Comparison of ENCODE assay signal across 23 mouse cellular contexts in the genomic region with DNA sequence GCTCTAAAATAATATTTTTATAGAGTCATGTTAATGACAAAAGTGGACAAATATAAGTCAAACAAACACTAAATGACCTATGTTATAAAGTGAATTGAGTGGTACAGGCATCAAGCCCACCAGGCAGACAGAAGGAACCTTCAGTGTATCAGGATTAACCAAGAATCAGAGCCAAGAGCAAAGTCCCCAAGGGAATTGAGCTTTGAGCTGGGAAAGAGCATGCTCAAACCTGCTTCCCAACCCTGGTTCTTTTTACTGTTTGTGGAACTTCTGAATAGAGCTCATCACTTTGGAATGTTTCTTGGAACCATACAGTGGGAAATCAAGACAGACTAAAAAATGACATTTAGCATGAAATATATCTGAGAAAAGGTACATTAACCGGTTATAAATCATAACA. TPM values are rescaled to one million over a fixed set of nuclear protein-coding genes. Genes with fewer than 3 reads are reported as not detected.
DNase-seq lines count a peak whose midpoint lies in the region; ATAC-seq and TF ChIP-seq lines count a peak whose summit lies in the region.
"Had no signal": no experiment of that assay in that cellular context is flagged by ENCODE, and none has a peak within 500 bp of the region (broad histone marks: within the 10 kb centered on the region; RNA-seq: fewer than 3 reads in every experiment).

No protein-coding gene starts in this region.

- no peaks in the 10 kb centered on the region for H3K4me1 ChIP-seq in hindbrain, postnatal 0 days (ENCODE audit: insufficient read depth, low read length)
- H3K4me1 ChIP-seq in hindbrain, embryonic 11.5 days (replicated peaks; ENCODE audit: control insufficient read depth, insufficient read depth, low read length), result no peaks in the 10 kb centered on the region
- H3K4me1 ChIP-seq: embryonic facial prominence, embryonic 15.5 days; hindbrain, embryonic 13.5 days; midbrain, embryonic 12.5 days had no signal

- no peak overlapping the region for H3K4me2 ChIP-seq in hindbrain, postnatal 0 days (ENCODE audit: low read depth, low read length)
- no peak overlapping the region for H3K4me2 ChIP-seq in hindbrain, embryonic 11.5 days (replicated peaks; ENCODE audit: low read depth, low read length)
- H3K4me2 ChIP-seq: embryonic facial prominence, embryonic 15.5 days; hindbrain, embryonic 13.5 days; limb, embryonic 12.5 days; lung, embryonic 14.5 days; midbrain, embryonic 12.5 days had no signal

- no peaks in the 10 kb centered on the region for H3K9me3 ChIP-seq in hindbrain, postnatal 0 days (ENCODE audit: low read length)
- no peaks in the 10 kb centered on the region for H3K9me3 ChIP-seq in hindbrain, embryonic 11.5 days (ENCODE audit: control insufficient read depth, low read length)
- H3K9me3 ChIP-seq: embryonic facial prominence, embryonic 15.5 days; hindbrain, embryonic 13.5 days; limb, embryonic 12.5 days; midbrain, embryonic 12.5 days had no signal

- no peaks in the 10 kb centered on the region for H3K36me3 ChIP-seq in hindbrain, postnatal 0 days (ENCODE audit: insufficient read depth, low read length)
- no peaks in the 10 kb centered on the region for H3K36me3 ChIP-seq in hindbrain, embryonic 11.5 days (ENCODE audit: control insufficient read depth, insufficient read depth, low read length)
- H3K36me3 ChIP-seq: embryonic facial prominence, embryonic 15.5 days; hindbrain, embryonic 13.5 days; limb, embryonic 12.5 days; midbrain, embryonic 12.5 days had no signal

- DNase-seq in adrenal gland, postnatal 10 days, result peak; percentile 19
- no peak for DNase-seq in adrenal gland, adult 8-10 months
- peak; percentile 25 for DNase-seq in gastrocnemius, adult 2 months
- no peak for DNase-seq in gastrocnemius, postnatal 10 days
- peak; percentile 31 for DNase-seq in hindbrain, postnatal 0 days (ENCODE audit: low spot score)
- DNase-seq in hindbrain, embryonic 11.5 days (ENCODE audit: low spot score), result no peak
- DNase-seq in Muller cell, postnatal 12 days (ENCODE audit: inconsistent ontology term), result peak; percentile 27
- DNase-seq in spleen, adult 18-20 months, result no peak
- DNase-seq: cerebellum, adult 11 months; cerebellum, postnatal 36 days; embryo, embryonic 11 days; kidney, adult 18-20 months; kidney, postnatal 10 days; lung, embryonic 14.5 days; right cerebral cortex, postnatal 14 days; thymus, postnatal 14 days had no signal

- no peak overlapping the region for H3K9ac ChIP-seq in hindbrain, postnatal 0 days (replicated peaks; ENCODE audit: low read length)
- H3K9ac ChIP-seq in hindbrain, embryonic 11.5 days (ENCODE audit: low read depth, low read length), result no peak overlapping the region
- H3K9ac ChIP-seq: embryonic facial prominence, embryonic 15.5 days; hindbrain, embryonic 13.5 days; limb, embryonic 12.5 days; liver, embryonic 14.5 days; lung, embryonic 14.5 days; midbrain, embryonic 12.5 days had no signal

- no peak overlapping the region for H3K4me3 ChIP-seq in gastrocnemius, adult 2 months
- no peak overlapping the region for H3K4me3 ChIP-seq in hindbrain, postnatal 0 days (ENCODE audit: low read length)
- no peak overlapping the region for H3K4me3 ChIP-seq in hindbrain, embryonic 11.5 days (ENCODE audit: low read depth, low read length)
- H3K4me3 ChIP-seq: embryonic facial prominence, embryonic 15.5 days; hindbrain, embryonic 13.5 days; limb, embryonic 12.5 days; midbrain, embryonic 12.5 days had no signal

- WGBS in hindbrain, postnatal 0 days, result 95% methylated on average over 1 of the region's 1 CpGs
- WGBS in hindbrain, embryonic 11.5 days, result 94% methylated on average over 1 of the region's 1 CpGs

- H3K27me3 ChIP-seq in hindbrain, postnatal 0 days (ENCODE audit: insufficient read depth, low read length), result no peaks in the 10 kb centered on the region
- no peaks in the 10 kb centered on the region for H3K27me3 ChIP-seq in hindbrain, embryonic 11.5 days (ENCODE audit: control insufficient read depth, insufficient read depth, low read length)
- H3K27me3 ChIP-seq: embryonic facial prominence, embryonic 15.5 days; hindbrain, embryonic 13.5 days; limb, embryonic 12.5 days; midbrain, embryonic 12.5 days had no signal

- TF ChIP-seq CTCF in gastrocnemius, adult 2 months (IDR thresholded peaks at IDR 0.05), result no peak
- no peak for TF ChIP-seq CTCF in hindbrain, postnatal 0 days (IDR thresholded peaks at IDR 0.05; ENCODE audit: low read depth)

- no peak for ATAC-seq in hindbrain, postnatal 0 days
- no peak for ATAC-seq in hindbrain, embryonic 11.5 days (ENCODE audit: low FRiP score)
- ATAC-seq: forebrain, embryonic 14.5 days; inflammation-experienced regulatory T-cells, adult 6 months had no signal

- peak overlapping the region; percentile 49; the same call in 1 of the 2 replicates for H3K27ac ChIP-seq in gastrocnemius, adult 2 months
- no peak overlapping the region for H3K27ac ChIP-seq in hindbrain, postnatal 0 days
- no peak overlapping the region for H3K27ac ChIP-seq in hindbrain, embryonic 11.5 days (ENCODE audit: low read depth, low read length)
- H3K27ac ChIP-seq: embryonic facial prominence, embryonic 15.5 days; hindbrain, embryonic 13.5 days; limb, embryonic 12.5 days; liver, embryonic 14.5 days; midbrain, embryonic 12.5 days had no signal

- intact Hi-C loops in gastrocnemius, adult 2 months (cut with DNase I), result loop anchor here (10.0 kb wide), 1 partner anchor 130 kb away; no protein-coding TSS in a partner anchor

RNA-seq across cellular contexts. Expression of gene Agmo, which starts 3.4 kb away (rescaled TPM):
- total RNA-seq in adrenal gland, postnatal 10 days (2021), result 10 to 100 TPM; 15.7 to 22.1 TPM
- total RNA-seq in adrenal gland, adult 8-10 months (2022), result 1 to 10 TPM; 2.7 to 7.0 (median 4.2) TPM
- 1 to 10 TPM; 1.2 to 1.8 TPM for total RNA-seq in gastrocnemius, adult 2 months (2021)
- 1 to 10 TPM; 2.3 to 2.7 TPM for total RNA-seq in gastrocnemius, postnatal 10 days (2021)
- 1.9 and 2.4 TPM in 2 replicates for total RNA-seq in hindbrain, postnatal 0 days (2014; rRNA removed)
- polyA plus RNA-seq in hindbrain, postnatal 0 days (2015; fragmentation: Nextera tagmentation; extraction: Ambion mirVana), result 2.5 TPM in 2 replicates
- polyA plus RNA-seq in hindbrain, embryonic 11.5 days (2014; fragmentation: Nextera tagmentation; extraction: Ambion mirVana), result 0.33 and 0.71 TPM in 2 replicates

Comparison
In these comparisons a context has a peak if more than half of its experiments do, and no peak if none do; other contexts are left out.
1. DNase-seq: peak in adrenal gland, postnatal 10 days (single experiment), gastrocnemius, adult 2 months (single experiment), hindbrain, postnatal 0 days (single experiment) and Muller cell, postnatal 12 days (single experiment); none in adrenal gland, adult 8-10 months (single experiment), gastrocnemius, postnatal 10 days (single experiment), hindbrain, embryonic 11.5 days (single experiment) and spleen, adult 18-20 months (0 of 2).